Mouse (Mus musculus): ENCODE measurements around the gene Fam117a. TPM values are rescaled to one million over a fixed set of nuclear protein-coding genes. Genes with fewer than 3 reads are reported as not detected.

Gene Fam117a
- polyA plus RNA-seq (2015; fragmentation: Nextera tagmentation; extraction: Ambion mirVana): 73.5 and 81.3 TPM in 2 replicates

GRCm38 (mm10) chr11:95336568-95337128, at the start of gene Fam117a:
Gene Fam117a (plus strand): TSS chr11:95337018.
- Histone ChIP-seq H3K9me3 (replicated peaks; ENCODE audit: control insufficient read depth, low read length) (no peaks in the 10 kb centered on the region), H3K27me3 (ENCODE audit: control insufficient read depth, insufficient read depth, low read depth, low read length) (no peaks in the 10 kb centered on the region), H3K9ac (ENCODE audit: low read depth, low read length) (peak within 1 kb of the TSS; percentile 96), H3K27ac (ENCODE audit: low read length) (peak within 1 kb of the TSS; percentile 99), H3K4me3 (ENCODE audit: low read depth, low read length) (peak within 1 kb of the TSS; percentile 94), H3K4me2 (ENCODE audit: low read depth, low read length) (peak within 1 kb of the TSS; percentile 73), H3K36me3 (ENCODE audit: control insufficient read depth, insufficient read depth) (peaks cover 1% of the 10 kb centered on the region), H3K4me1 (ENCODE audit: control insufficient read depth, low read depth, low read length) (peaks cover 44% of the 10 kb centered on the region)
- WGBS (ENCODE audit: insufficient replicate concordance): 0% methylated on average over 16 of the region's 27 CpGs
- ATAC-seq (ENCODE audit: low read depth): peak; percentile 80

DNA sequence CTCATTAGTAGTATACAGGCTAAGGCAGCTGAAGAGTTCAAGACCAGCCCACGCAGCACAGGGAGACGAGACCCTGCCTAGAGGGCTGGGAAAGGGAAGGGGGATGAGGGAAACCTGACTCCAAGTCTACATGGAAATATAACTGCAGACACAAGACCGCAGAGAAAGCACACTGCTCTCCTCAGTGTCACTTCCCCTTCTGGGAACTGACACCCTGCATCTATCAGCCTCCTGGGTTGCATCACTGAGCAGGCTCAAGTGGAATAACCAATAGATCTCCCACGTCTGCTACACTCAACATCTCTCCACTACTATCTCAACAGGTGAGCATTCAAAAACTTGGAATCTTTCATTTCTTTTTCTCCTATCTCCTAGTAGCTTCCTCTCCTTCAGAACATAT, 44.8 kb upstream of the Fam117a start:
- Histone ChIP-seq H3K27ac (ENCODE audit: low read length) (peak overlapping the region; percentile 27; the same call in 1 of the 2 replicates), H3K4me2 (ENCODE audit: low read depth, low read length) (no peak overlapping the region), H3K27me3 (ENCODE audit: control insufficient read depth, insufficient read depth, low read depth, low read length) (no peaks in the 10 kb centered on the region), H3K9me3 (replicated peaks; ENCODE audit: control insufficient read depth, low read length) (no peaks in the 10 kb centered on the region), H3K9ac (ENCODE audit: low read depth, low read length) (no peak overlapping the region), H3K4me3 (ENCODE audit: low read depth, low read length) (no peak overlapping the region), H3K36me3 (ENCODE audit: control insufficient read depth, insufficient read depth) (peaks cover 71% of the 10 kb centered on the region), H3K4me1 (ENCODE audit: control insufficient read depth, low read depth, low read length) (no peaks in the 10 kb centered on the region)
- ATAC-seq (ENCODE audit: low read depth): no peak
- WGBS (ENCODE audit: insufficient replicate concordance): 52% methylated on average over 4 of the region's 4 CpGs

DNA sequence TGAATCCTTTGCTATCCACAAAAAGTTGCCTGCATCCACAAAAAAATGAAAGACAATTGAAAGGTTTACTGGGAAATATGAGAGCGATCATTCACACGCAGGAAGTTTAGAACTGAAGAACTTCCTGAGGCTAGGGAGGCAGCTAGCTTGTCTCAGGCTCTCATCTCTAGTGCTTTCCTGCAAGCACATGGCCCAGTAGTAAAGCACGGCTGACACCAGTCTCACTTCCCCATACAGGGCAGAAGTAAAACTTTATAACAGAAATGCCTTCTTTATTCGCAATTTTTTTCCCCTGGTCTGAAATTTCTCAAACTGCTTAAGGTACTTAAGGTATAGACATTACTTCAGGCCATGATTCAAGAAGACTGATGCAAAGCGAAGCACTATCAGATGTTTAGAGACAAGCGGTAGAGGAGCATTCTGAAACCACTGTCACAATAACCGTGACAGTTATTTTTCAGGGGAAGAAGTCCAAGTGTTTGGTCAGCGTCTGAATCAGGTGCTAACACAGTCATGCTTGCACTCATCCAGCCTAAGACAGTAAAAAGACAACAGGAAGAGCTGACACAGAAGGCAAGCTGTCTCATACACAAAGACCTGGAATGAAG, 43.7 kb upstream of the Fam117a start:
- peak overlapping the region; percentile 35 for H3K27ac ChIP-seq (ENCODE audit: low read length)

DNA sequence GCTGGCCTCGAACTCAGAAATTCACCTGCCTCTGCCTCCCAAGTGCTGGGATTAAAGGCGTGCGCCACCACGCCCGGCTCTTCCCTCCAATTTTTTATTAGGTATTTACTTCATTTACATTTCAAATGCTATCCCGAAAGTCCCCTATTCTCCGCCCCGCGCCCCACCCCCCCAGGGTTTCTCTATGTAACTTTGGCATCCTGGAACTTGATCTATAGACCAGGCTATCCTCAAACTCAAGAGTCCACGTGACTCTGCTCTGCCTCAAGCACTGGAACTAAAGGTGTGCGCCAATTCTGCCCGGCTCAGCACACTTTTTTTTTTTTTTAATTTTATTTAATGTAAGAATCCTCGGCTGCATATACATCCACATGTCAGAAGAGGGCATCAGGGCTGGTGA, 41.1 kb upstream of the Fam117a start:
- Histone ChIP-seq H3K27ac (ENCODE audit: low read length) (no peak overlapping the region), H3K27me3 (ENCODE audit: control insufficient read depth, insufficient read depth, low read depth, low read length) (no peaks in the 10 kb centered on the region), H3K4me3 (ENCODE audit: low read depth, low read length) (no peak overlapping the region), H3K9ac (ENCODE audit: low read depth, low read length) (no peak overlapping the region), H3K9me3 (replicated peaks; ENCODE audit: control insufficient read depth, low read length) (no peaks in the 10 kb centered on the region), H3K4me1 (ENCODE audit: control insufficient read depth, low read depth, low read length) (no peaks in the 10 kb centered on the region), H3K4me2 (ENCODE audit: low read depth, low read length) (no peak overlapping the region), H3K36me3 (ENCODE audit: control insufficient read depth, insufficient read depth) (peaks cover 62% of the 10 kb centered on the region)
- ATAC-seq (ENCODE audit: low read depth): no peak
- WGBS (ENCODE audit: insufficient replicate concordance): 92% methylated on average over 12 of the region's 13 CpGs

More for the DNA sequence above, 43.7 kb upstream of the Fam117a start:
- Histone ChIP-seq H3K9ac (ENCODE audit: low read depth, low read length) (no peak overlapping the region), H3K4me2 (ENCODE audit: low read depth, low read length) (no peak overlapping the region), H3K27me3 (ENCODE audit: control insufficient read depth, insufficient read depth, low read depth, low read length) (no peaks in the 10 kb centered on the region), H3K4me3 (ENCODE audit: low read depth, low read length) (no peak overlapping the region), H3K36me3 (ENCODE audit: control insufficient read depth, insufficient read depth) (peaks cover 70% of the 10 kb centered on the region), H3K4me1 (ENCODE audit: control insufficient read depth, low read depth, low read length) (no peaks in the 10 kb centered on the region), H3K9me3 (replicated peaks; ENCODE audit: control insufficient read depth, low read length) (no peaks in the 10 kb centered on the region)
- 35% methylated on average over 8 of the region's 8 CpGs for WGBS (ENCODE audit: insufficient replicate concordance)
- no peak for ATAC-seq (ENCODE audit: low read depth)

DNA sequence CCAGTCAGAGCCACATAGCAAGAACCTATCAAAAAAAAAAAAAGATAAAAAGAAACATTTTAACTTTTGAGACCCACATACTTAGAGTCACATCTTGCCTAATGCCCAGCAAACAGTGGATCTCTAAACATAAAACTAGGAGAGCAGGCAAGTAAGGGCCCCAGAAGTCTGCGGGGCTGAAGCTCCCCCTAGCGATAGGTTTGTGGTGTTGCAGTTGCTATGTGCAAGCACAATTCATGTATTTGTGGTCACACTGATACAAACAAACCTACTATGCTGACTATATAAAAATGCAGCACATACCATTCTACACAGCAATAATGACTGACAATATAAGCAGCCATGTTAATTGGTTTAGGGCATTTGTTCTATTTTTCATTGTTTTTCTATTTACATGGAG, 38.7 kb upstream of the Fam117a start:
- no peak overlapping the region for H3K27ac ChIP-seq (ENCODE audit: low read length)
- 0 out of 2 replicates have a peak, but pooled peaks have one; percentile 21 for ATAC-seq (ENCODE audit: low read depth)
- no peaks in the 10 kb centered on the region for H3K27me3 ChIP-seq (ENCODE audit: control insufficient read depth, insufficient read depth, low read depth, low read length)
- no peak overlapping the region for H3K9ac ChIP-seq (ENCODE audit: low read depth, low read length)
- peaks cover 57% of the 10 kb centered on the region for H3K36me3 ChIP-seq (ENCODE audit: control insufficient read depth, insufficient read depth)
- 3% methylated on average over 2 of the region's 2 CpGs for WGBS (ENCODE audit: insufficient replicate concordance)
- H3K4me1 ChIP-seq (ENCODE audit: control insufficient read depth, low read depth, low read length): no peaks in the 10 kb centered on the region; the same call in 1 of the 2 replicates
- no peak overlapping the region for H3K4me3 ChIP-seq (ENCODE audit: low read depth, low read length)
- H3K4me2 ChIP-seq (ENCODE audit: low read depth, low read length): no peak overlapping the region
- H3K9me3 ChIP-seq (replicated peaks; ENCODE audit: control insufficient read depth, low read length): no peaks in the 10 kb centered on the region

DNA sequence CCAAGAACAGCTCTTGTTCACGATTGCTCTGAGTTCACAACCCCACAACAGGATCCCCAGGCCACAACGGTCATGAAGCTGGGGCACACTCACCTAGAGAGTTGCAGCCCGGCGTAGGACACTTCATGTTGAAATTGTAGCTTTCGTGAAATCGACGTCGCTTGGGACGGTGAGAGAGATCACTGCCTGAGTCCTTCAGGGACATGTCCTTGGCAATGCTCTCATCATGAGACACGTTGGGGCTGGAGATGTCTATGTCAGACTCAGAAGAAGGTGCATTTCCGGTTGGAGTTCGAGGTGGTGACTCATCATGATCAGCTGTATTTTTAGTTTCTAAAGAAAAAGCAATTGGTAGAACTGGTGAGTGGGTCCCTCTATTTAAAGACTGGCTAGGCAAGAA, 36.9 kb upstream of the Fam117a start:
- H3K4me2 ChIP-seq (ENCODE audit: low read depth, low read length): no peak overlapping the region
- H3K36me3 ChIP-seq (ENCODE audit: control insufficient read depth, insufficient read depth): peaks cover 58% of the 10 kb centered on the region
- 84% methylated on average over 12 of the region's 12 CpGs for WGBS (ENCODE audit: insufficient replicate concordance)
- H3K27ac ChIP-seq (ENCODE audit: low read length): no peak overlapping the region
- H3K4me1 ChIP-seq (ENCODE audit: control insufficient read depth, low read depth, low read length): no peaks in the 10 kb centered on the region; the same call in 1 of the 2 replicates
- no peak overlapping the region for H3K4me3 ChIP-seq (ENCODE audit: low read depth, low read length)
- H3K9ac ChIP-seq (ENCODE audit: low read depth, low read length): no peak overlapping the region
- H3K9me3 ChIP-seq (replicated peaks; ENCODE audit: control insufficient read depth, low read length): no peaks in the 10 kb centered on the region
- no peaks in the 10 kb centered on the region for H3K27me3 ChIP-seq (ENCODE audit: control insufficient read depth, insufficient read depth, low read depth, low read length)
- ATAC-seq (ENCODE audit: low read depth): no peak

GRCm38 (mm10) chr11:95301772-95302171, 35.0 kb upstream of the Fam117a start:
- Histone ChIP-seq H3K4me3 (ENCODE audit: low read depth, low read length) (no peak overlapping the region), H3K4me2 (ENCODE audit: low read depth, low read length) (no peak overlapping the region), H3K36me3 (ENCODE audit: control insufficient read depth, insufficient read depth) (peaks cover 66% of the 10 kb centered on the region), H3K4me1 (ENCODE audit: control insufficient read depth, low read depth, low read length) (peaks cover 4% of the 10 kb centered on the region; the same call in 1 of the 2 replicates), H3K27me3 (ENCODE audit: control insufficient read depth, insufficient read depth, low read depth, low read length) (no peaks in the 10 kb centered on the region), H3K9me3 (replicated peaks; ENCODE audit: control insufficient read depth, low read length) (no peaks in the 10 kb centered on the region), H3K27ac (ENCODE audit: low read length) (no peak overlapping the region), H3K9ac (ENCODE audit: low read depth, low read length) (no peak overlapping the region)
- ATAC-seq (ENCODE audit: low read depth): no peak
- WGBS (ENCODE audit: insufficient replicate concordance): 87% methylated on average over 3 of the region's 3 CpGs

DNA sequence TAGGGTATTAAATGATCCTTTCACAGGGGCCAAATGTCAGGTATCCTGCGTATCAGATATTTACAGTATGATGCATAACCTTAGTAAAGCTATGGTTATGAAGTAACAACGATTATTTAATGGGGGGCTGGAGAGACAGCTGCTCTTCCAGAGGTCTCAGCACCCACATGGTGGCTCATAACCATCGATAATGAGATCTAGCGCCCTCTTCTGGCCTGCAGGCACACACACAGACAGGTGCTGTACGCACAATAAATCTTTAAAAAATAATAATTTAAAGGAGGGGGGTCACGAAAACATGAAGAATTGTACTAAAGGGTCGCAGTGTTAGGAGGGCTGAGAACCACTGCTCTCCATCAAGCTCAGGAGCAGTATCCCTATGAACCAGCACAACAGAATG, 31.2 kb upstream of the Fam117a start:
- Histone ChIP-seq H3K4me1 (ENCODE audit: control insufficient read depth, low read depth, low read length) (peaks cover 19% of the 10 kb centered on the region), H3K36me3 (ENCODE audit: control insufficient read depth, insufficient read depth) (peaks cover 41% of the 10 kb centered on the region), H3K9ac (ENCODE audit: low read depth, low read length) (no peak overlapping the region), H3K9me3 (replicated peaks; ENCODE audit: control insufficient read depth, low read length) (no peaks in the 10 kb centered on the region), H3K27me3 (ENCODE audit: control insufficient read depth, insufficient read depth, low read depth, low read length) (no peaks in the 10 kb centered on the region), H3K4me3 (ENCODE audit: low read depth, low read length) (no peak overlapping the region), H3K27ac (ENCODE audit: low read length) (no peak overlapping the region), H3K4me2 (ENCODE audit: low read depth, low read length) (no peak overlapping the region)
- no peak for ATAC-seq (ENCODE audit: low read depth)
- 84% methylated on average over 7 of the region's 7 CpGs for WGBS (ENCODE audit: insufficient replicate concordance)

- H3K4me2 ChIP-seq (ENCODE audit: low read depth, low read length): peak overlapping the region; percentile 96; the same call in 1 of the 2 replicates
- H3K27me3 ChIP-seq (ENCODE audit: control insufficient read depth, insufficient read depth, low read depth, low read length): no peaks in the 10 kb centered on the region
- H3K4me1 ChIP-seq (ENCODE audit: control insufficient read depth, low read depth, low read length): peaks cover 26% of the 10 kb centered on the region
- 0 out of 2 replicates have a peak overlapping the region, but pooled peaks have one; percentile 1 for H3K27ac ChIP-seq (ENCODE audit: low read length)
- no peak for ATAC-seq (ENCODE audit: low read depth)
- H3K36me3 ChIP-seq (ENCODE audit: control insufficient read depth, insufficient read depth): peaks cover 30% of the 10 kb centered on the region
- WGBS (ENCODE audit: insufficient replicate concordance): 47% methylated on average over 8 of the region's 8 CpGs
- no peak overlapping the region for H3K4me3 ChIP-seq (ENCODE audit: low read depth, low read length)
- no peak overlapping the region for H3K9ac ChIP-seq (ENCODE audit: low read depth, low read length)
- no peaks in the 10 kb centered on the region for H3K9me3 ChIP-seq (replicated peaks; ENCODE audit: control insufficient read depth, low read length)
Measured at GRCm38 (mm10) chr11:95307526-95307925, 29.3 kb upstream of the Fam117a start.
